Mouse (Mus musculus) heart, embryonic 16.5 days (tissue): ENCODE results near the gene Amh. TPM values are rescaled to one million over a fixed set of nuclear protein-coding genes. Genes with fewer than 3 reads are reported as not detected.

Experiments used
- ATAC-seq: fragments of 200-750 bp; cut with Nextera tagmentation; replicated peaks from 2 replicates; pipeline ENCODE4 v1.8.0; 2017; ENCODE audit warnings: moderate number of reproducible peaks; ENCODE audit not compliant: insufficient read depth, low FRiP score; ENCODE audit errors: extremely low read depth
- H3K27ac ChIP-seq: fragments of 300-500 bp; sonication (generic); 2 replicates; pipeline ENCODE4 v1.5.1; 2014; ENCODE audit warnings: mild to moderate bottlenecking, low read length, control low read depth, moderate library complexity
- H3K27me3 ChIP-seq: fragments of 300-500 bp; sonication (generic); 2 replicates; pipeline ENCODE4 v1.6.1; 2014; ENCODE audit warnings: low read length, mixed read lengths; ENCODE audit not compliant: control insufficient read depth, insufficient read depth
- H3K36me3 ChIP-seq: fragments of 300-500 bp; sonication (generic); 2 replicates; pipeline ENCODE4 v1.6.1; 2014; ENCODE audit not compliant: control insufficient read depth, insufficient read depth
- H3K4me1 ChIP-seq: fragments of 300-500 bp; sonication (generic); 2 replicates; pipeline ENCODE4 v1.6.1; 2014; ENCODE audit warnings: low read length, mixed read lengths; ENCODE audit not compliant: control insufficient read depth, insufficient read depth
- H3K4me2 ChIP-seq: fragments of 300-500 bp; sonication (generic); 2 replicates; pipeline ENCODE4 v1.6.1; 2014; ENCODE audit warnings: low read depth, mild to moderate bottlenecking, control low read depth, low read length
- H3K4me3 ChIP-seq: fragments of 300-500 bp; sonication (generic); 2 replicates; pipeline ENCODE4 v1.5.1; 2014; ENCODE audit warnings: mild to moderate bottlenecking, control low read depth, low read length
- H3K9ac ChIP-seq: fragments of 300-500 bp; sonication (generic); 2 replicates; pipeline ENCODE4 v1.6.1; 2014; ENCODE audit warnings: low read length, control low read depth
- H3K9me3 ChIP-seq: fragments of 300-500 bp; sonication (generic); replicated peaks from 2 replicates; pipeline ENCODE4 v1.6.1; 2016; ENCODE audit warnings: low read length; ENCODE audit not compliant: control insufficient read depth
- WGBS: fragments of 180-500 bp; shearing (Covaris S2); extraction: QIAGEN DNeasy Blood & Tissue Kit; methylation state at CpG from one replicate; pipeline ENCODE4 v1.1.7; 2014; 5-methylcytosine and 5-hydroxymethylcytosine counted together
- polyA plus RNA-seq: library from polyadenylated mRNA; unstranded; fragments of >200 nt; fragmentation: Nextera tagmentation; extraction: Ambion mirVana; gene quantifications from 2 replicates; pipeline ENCODE4 v1.2.1, GENCODE M21; 2015

Gene Amh
- polyA plus RNA-seq, 1 experiment from 2014 or later = 0.13 TPM

DNA sequence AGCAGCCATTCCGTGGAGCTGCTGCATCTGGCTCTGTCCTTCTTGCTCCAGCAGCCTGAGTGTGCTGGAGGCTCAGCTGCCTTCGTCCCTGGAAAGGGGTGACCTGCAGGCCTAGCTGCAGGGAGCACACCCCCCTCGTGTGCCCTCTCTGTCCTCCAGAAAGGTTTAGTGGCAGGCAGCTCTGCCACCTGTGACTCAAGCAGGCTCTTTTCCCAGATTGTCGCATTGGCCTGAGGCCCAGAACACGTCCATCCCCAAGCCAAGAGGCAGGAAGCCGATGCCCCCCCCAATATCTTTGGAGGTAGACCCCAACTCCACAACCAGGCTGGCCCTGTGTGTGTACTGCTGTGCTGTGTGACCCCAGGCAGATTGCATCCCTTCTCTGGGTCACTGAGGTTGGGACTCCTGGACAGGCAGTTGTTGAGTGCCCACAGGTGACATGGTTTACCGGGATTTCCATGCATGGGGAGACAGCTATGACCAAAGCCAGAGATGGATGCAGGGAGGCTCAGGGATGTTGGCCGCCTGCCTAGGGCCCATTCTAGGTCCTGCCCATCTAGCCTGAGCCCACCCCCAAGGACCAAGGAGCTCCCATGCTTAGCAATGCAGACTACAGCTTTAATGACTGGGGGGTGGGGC, 40.1 kb downstream of the Amh start:
- no peak for ATAC-seq
- peaks cover 14% of the 10 kb centered on the region for H3K4me1 ChIP-seq
- peaks cover 26% of the 10 kb centered on the region for H3K27me3 ChIP-seq
- H3K9me3 ChIP-seq = no peaks in the 10 kb centered on the region
- H3K4me2 ChIP-seq = no peak overlapping the region
- H3K36me3 ChIP-seq = no peaks in the 10 kb centered on the region
- H3K4me3 ChIP-seq = no peak overlapping the region
- WGBS = 47% methylated on average over 8 of the region's 8 CpGs
- no peak overlapping the region for H3K27ac ChIP-seq
- no peak overlapping the region for H3K9ac ChIP-seq

DNA sequence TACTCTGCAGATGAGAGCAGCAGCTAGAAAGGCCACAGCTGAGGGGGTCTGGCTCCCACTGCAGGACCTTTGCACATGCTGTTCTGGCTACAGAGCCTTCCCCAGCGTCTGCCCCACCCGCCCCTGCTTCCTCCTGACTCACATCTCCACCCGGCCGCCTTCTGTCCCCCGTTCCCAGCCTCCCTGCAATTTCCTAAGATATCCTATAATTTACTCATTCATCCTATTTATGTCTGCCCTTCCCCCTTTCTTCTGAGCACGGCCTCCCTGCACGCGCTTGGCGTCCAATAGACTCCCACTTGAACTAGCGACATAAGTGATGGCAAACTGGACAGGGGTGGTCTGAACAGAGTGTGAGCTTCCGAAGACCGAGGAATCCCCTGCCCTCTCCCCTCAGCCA, 40.7 kb downstream of the Amh start:
- Histone ChIP-seq H3K36me3 (no peaks in the 10 kb centered on the region), H3K4me3 (no peak overlapping the region), H3K4me1 (peaks cover 14% of the 10 kb centered on the region), H3K27ac (no peak overlapping the region), H3K4me2 (no peak overlapping the region), H3K9ac (no peak overlapping the region), H3K9me3 (no peaks in the 10 kb centered on the region), H3K27me3 (peaks cover 26% of the 10 kb centered on the region)
- 69% methylated on average over 12 of the region's 12 CpGs for WGBS
- no peak for ATAC-seq

DNA sequence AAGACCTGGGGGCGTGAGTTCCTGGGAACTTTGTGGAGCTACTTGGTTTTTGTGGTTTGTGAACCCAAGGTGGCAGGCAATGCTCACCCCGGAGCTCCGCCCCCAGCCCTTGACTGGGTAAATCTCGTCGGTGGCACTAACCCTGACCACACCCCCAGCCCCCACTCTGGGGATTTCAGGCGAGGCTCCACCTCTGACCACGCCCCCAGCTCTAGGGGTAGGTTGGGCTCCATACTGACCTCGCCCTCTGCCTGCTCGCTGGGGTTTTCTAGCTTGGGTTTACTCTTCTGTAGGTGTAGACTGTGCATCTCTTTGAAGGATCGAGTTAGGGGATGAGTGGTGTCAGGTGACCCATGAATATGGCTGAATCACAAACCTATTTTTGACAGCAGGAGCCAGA, 43.5 kb downstream of the Amh start:
- H3K36me3 ChIP-seq = peaks cover 16% of the 10 kb centered on the region
- no peak overlapping the region for H3K9ac ChIP-seq
- H3K4me3 ChIP-seq = no peak overlapping the region
- H3K27ac ChIP-seq = no peak overlapping the region
- H3K27me3 ChIP-seq = peaks cover 11% of the 10 kb centered on the region
- 15% methylated on average over 10 of the region's 10 CpGs for WGBS
- no peak overlapping the region for H3K4me2 ChIP-seq
- 0 out of 2 replicates have a peak, but pooled peaks have one; percentile 25 for ATAC-seq
- no peaks in the 10 kb centered on the region for H3K9me3 ChIP-seq
- peaks cover 11% of the 10 kb centered on the region for H3K4me1 ChIP-seq

DNA sequence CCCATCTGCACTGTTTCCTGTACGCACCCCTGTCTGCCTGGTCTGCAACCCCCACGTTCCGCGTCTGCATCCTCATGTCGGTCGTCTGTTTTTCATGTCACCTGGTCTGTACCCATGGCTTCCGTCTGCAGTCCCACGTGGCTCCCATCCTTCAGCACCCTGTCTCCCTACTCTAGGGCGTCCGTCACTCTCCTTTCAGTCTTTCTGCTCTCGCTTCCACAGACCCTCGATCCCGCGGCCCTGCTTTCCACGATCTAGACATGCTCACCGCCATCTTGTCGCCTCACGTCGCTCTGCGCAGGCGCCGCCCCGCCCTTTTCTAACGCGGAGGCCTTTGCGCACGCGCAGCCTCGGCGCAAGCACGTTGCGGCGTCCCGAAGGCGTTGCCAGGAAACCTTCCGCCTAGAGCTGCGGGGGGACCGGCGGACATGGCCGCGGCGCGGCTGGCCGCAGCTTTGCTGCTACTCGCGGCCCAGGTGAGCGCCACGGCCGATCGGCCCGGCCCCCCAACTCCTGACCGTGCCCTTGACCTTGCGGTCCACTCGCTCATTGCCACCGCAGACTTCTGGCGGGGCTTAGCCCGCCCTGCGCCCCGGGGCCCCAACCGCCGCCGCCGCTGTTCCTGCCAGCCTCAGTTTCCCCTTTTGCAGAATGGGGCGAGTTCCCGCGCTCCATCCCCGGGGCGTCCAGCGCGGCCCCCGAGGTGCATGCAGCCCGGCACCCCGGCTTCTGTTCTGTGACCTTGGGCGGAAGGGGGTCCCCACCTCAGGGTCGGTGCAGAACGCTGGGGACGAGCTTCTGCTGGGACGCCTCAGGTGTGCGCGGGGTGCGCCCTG, 50.1 kb downstream of the Amh start, which contains the start of the genes Lsm7 and Sppl2b:
TSS of gene Lsm7 (minus strand) at position 297 of the 836 bp plus-strand sequence.
TSS of gene Sppl2b (plus strand) at position 363 of the 836 bp plus-strand sequence.
- H3K27me3 ChIP-seq = no peaks in the 10 kb centered on the region
- H3K9ac ChIP-seq = peak within 1 kb of the TSS; percentile 90
- H3K27ac ChIP-seq = peak within 1 kb of the TSS; percentile 58; the same call in 1 of the 2 replicates
- H3K4me2 ChIP-seq = peak within 1 kb of the TSS; percentile 99
- ATAC-seq = peak; percentile 88
- H3K9me3 ChIP-seq = no peaks in the 10 kb centered on the region
- H3K36me3 ChIP-seq = peaks cover 16% of the 10 kb centered on the region
- H3K4me3 ChIP-seq = peak within 1 kb of the TSS; percentile 82
- H3K4me1 ChIP-seq = peaks cover 19% of the 10 kb centered on the region
- under 1% methylated on average over 81 of the region's 81 CpGs for WGBS

DNA sequence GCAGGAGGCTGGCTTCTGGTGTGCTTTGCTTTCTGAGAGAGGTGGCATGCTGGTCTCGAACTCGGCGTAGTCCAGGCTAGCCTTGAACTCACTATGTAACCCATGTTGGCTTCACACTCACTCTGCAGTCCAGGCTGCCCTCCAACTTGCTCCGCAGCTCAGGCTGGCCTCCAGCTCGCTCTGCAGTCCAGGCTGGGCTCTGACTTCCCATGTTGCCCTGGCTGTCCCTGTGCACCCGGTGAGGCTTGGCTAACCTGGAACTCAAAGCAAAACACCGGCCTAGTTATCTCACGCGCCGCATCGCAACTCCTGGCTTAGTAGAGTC, 50.7 kb downstream of the Amh start:
- no peak for ATAC-seq
- Histone ChIP-seq H3K4me3 (peak overlapping the region; percentile 82), H3K27me3 (no peaks in the 10 kb centered on the region), H3K27ac (no peak overlapping the region), H3K4me1 (peaks cover 19% of the 10 kb centered on the region), H3K4me2 (peak overlapping the region; percentile 99), H3K36me3 (peaks cover 16% of the 10 kb centered on the region), H3K9ac (peak overlapping the region; percentile 90), H3K9me3 (no peaks in the 10 kb centered on the region)
- WGBS = 16% methylated on average over 11 of the region's 11 CpGs

DNA sequence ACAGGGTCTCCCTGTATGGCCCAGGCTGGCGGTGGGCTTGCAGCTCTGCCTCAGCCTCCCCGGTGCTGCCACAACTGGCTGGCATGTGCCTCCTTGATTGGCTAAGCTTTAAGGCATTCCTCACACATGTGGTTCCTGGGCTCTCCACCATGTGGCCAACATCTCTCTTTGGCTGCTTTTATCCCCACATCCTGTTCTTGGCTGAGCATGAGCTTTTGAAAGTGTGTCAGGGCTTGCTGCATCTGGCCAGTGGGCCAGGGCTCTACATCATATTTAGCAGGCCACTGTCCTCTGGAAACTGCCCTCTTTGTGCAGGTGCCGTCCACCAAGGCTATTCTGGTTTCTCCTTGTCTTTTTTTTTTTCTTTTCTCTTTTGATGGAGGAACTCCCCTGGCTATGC, 51.2 kb downstream of the Amh start:
- Histone ChIP-seq H3K4me1 (peaks cover 19% of the 10 kb centered on the region), H3K4me2 (peak overlapping the region; percentile 99), H3K36me3 (peaks cover 16% of the 10 kb centered on the region), H3K27ac (no peak overlapping the region), H3K9ac (peak overlapping the region; percentile 11; the same call in 1 of the 2 replicates), H3K27me3 (no peaks in the 10 kb centered on the region), H3K4me3 (no peak overlapping the region; the same call in 1 of the 2 replicates), H3K9me3 (no peaks in the 10 kb centered on the region)
- no peak for ATAC-seq
- WGBS = 63% methylated on average over 3 of the region's 3 CpGs

DNA sequence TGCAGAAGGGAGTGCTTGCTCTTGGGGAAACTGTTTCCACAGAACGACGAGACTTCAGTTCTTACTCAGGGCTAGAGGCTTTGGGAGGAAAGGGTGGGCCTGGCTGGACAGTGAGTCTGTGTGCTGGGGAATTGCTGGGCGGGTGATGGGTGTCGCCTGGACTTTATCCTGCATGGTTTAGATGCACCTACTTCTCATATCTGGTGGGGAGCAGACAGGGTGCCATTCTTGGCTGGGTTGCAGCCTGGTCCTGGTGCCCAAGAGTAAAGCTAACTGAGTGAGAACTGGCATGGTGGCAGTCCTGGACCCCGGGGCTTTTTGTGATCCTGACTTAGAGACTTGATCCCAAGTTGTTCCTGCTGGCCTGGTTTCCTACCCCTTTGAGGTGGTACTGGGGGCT, 51.9 kb downstream of the Amh start:
- no peak overlapping the region for H3K4me2 ChIP-seq
- no peak overlapping the region for H3K4me3 ChIP-seq
- no peaks in the 10 kb centered on the region for H3K9me3 ChIP-seq
- H3K27ac ChIP-seq = no peak overlapping the region
- no peak overlapping the region; the same call in 1 of the 2 replicates for H3K9ac ChIP-seq
- H3K36me3 ChIP-seq = peaks cover 16% of the 10 kb centered on the region
- H3K4me1 ChIP-seq = peaks cover 19% of the 10 kb centered on the region
- WGBS = 71% methylated on average over 5 of the region's 5 CpGs
- ATAC-seq = no peak
- H3K27me3 ChIP-seq = no peaks in the 10 kb centered on the region
